Mouse (Mus musculus) midbrain, embryonic 16.5 days (tissue): ENCODE measurements at regions not wholly inside any gene's neighbourhood (a gene's known extent, or its start where the extent isn't known, plus 50 kb on each side); places are given as distances from the start of the nearest gene placed in this dataset.

ENCODE experiments used
- ATAC-seq: fragments of 200-750 bp; cut with Nextera tagmentation; 2 replicates; pipeline ENCODE4 v1.8.0; 2017; ENCODE audit warnings: moderate TSS enrichment
- H3K27ac ChIP-seq: fragments of 300-500 bp; sonication (generic); 2 replicates; pipeline ENCODE4 v1.5.1; 2014; ENCODE audit warnings: mild to moderate bottlenecking, low read length, mixed read lengths
- H3K27me3 ChIP-seq: fragments of 300-500 bp; sonication (generic); 2 replicates; pipeline ENCODE4 v1.6.1; 2014; ENCODE audit warnings: low read depth, low read length, mixed read lengths; ENCODE audit not compliant: control insufficient read depth, insufficient read depth
- H3K36me3 ChIP-seq: fragments of 300-500 bp; sonication (generic); 2 replicates; pipeline ENCODE4 v1.6.1; 2014; ENCODE audit warnings: mild to moderate bottlenecking, low read length, moderate library complexity, mixed read lengths; ENCODE audit not compliant: control insufficient read depth, insufficient read depth
- H3K4me1 ChIP-seq: fragments of 300-500 bp; sonication (generic); 2 replicates; pipeline ENCODE4 v1.6.1; 2014; ENCODE audit warnings: mild to moderate bottlenecking, low read length, mixed read lengths; ENCODE audit not compliant: control insufficient read depth, insufficient read depth
- H3K4me2 ChIP-seq: fragments of 300-500 bp; sonication (generic); 2 replicates; pipeline ENCODE4 v1.6.1; 2014; ENCODE audit warnings: mild to moderate bottlenecking, low read length, mixed read lengths
- H3K4me3 ChIP-seq: fragments of 300-500 bp; sonication (generic); 2 replicates; pipeline ENCODE4 v1.5.1; 2014; ENCODE audit warnings: low read depth, mild to moderate bottlenecking, low read length, moderate library complexity, mixed read lengths
- H3K9ac ChIP-seq: fragments of 300-500 bp; sonication (generic); 2 replicates; pipeline ENCODE4 v1.6.1; 2014; ENCODE audit warnings: low read depth, low read length, mixed read lengths
- H3K9me3 ChIP-seq: fragments of 300-500 bp; sonication (generic); replicated peaks from 2 replicates; pipeline ENCODE4 v1.6.1; 2014; ENCODE audit warnings: mild to moderate bottlenecking, low read length, mixed read lengths; ENCODE audit not compliant: control insufficient read depth, poor library complexity, severe bottlenecking
- WGBS: fragments of 180-500 bp; shearing (Covaris S2); extraction: QIAGEN DNeasy Blood & Tissue Kit; methylation state at CpG from one replicate; pipeline ENCODE4 v1.1.7; 2014; 5-methylcytosine and 5-hydroxymethylcytosine counted together

DNA sequence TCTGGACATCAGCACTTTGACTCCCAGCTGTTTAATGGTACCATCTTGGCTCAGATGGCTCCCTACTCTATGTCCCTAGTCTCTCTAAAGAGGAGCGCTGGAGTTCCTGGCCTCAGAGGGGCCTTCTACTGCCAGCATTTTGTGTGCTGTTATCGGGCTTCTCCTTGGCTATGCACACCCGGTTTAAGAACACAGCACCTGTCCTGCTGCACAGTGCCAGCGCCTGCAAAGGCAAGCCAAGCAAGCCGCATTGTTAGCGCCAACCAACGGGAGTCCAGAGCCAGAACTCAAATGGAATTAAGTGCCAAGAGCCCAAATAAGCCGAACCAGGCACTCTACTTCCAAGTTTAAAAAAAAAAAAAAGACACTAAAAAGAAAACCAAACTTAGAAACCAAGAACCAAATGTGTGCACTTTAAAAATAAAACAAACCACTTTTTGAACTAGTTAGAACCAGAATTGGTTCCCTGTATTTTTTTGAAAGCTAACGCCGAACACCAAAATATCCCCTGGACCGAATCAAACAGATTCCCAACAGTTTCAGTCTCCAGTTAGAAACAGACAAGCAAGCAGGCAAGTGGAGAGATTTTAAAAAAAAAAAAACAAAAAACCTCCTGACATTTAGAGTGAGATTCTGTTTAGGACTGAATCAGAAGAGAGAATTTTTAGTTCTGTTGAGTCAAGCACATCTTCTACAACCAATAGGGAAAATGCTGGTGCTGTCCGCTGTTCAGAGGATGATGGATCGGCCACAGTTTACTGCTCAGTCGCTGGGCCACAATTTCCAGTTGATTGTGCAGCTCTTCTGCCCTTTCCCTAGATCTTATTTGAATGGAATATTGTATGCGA lies 281.7 kb upstream of the Gm10131 start:
- WGBS = 76% methylated on average over 15 of the region's 15 CpGs
- Histone ChIP-seq H3K4me1 (peaks cover 28% of the 10 kb centered on the region), H3K4me2 (no peak overlapping the region), H3K27me3 (no peaks in the 10 kb centered on the region), H3K9me3 (no peaks in the 10 kb centered on the region), H3K27ac (peak overlapping the region; percentile 82), H3K4me3 (no peak overlapping the region), H3K9ac (no peak overlapping the region), H3K36me3 (no peaks in the 10 kb centered on the region)
- 0 out of 2 replicates have a peak, but pooled peaks have one; percentile 23 for ATAC-seq

DNA sequence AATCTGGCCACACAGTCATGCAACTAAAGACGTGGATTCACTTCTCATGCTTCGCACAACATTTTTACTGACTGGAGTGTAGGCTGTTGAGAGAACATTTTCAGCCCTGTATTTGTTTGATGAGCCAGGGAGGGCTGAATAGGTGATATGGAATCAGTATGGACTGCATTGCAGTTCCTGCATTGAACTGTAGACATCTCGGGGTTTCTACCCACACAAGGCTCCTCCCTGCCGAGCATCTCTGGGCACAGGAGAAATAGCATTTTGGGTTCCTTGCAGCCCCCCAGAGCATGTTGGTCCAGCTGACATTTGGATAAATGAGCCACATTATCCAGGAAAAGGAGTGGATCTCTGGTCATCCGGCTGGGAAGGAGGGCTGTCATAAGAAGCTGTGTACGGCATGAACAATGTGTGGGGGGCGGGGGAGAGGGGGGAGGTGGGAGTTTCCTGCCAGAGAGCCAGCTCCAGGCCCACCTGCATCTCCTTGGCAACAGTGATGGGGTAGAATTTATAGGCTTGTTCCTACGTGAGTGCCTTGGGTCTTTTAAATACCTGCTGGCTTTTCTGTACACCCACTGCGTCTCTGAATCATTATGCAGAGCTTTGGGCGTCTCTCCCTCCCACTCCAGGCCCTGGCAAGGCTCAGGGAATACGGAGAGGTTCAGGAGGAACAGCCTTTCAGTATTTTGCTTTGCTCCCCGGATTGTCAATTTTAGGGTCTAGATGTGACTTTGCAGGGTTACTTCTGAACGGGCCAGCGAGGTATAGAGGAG lies 280.9 kb upstream of the Gm10131 start:
- ATAC-seq = peak; percentile 88
- Histone ChIP-seq H3K36me3 (no peaks in the 10 kb centered on the region), H3K27me3 (no peaks in the 10 kb centered on the region), H3K27ac (peak overlapping the region; percentile 82), H3K4me3 (no peak overlapping the region), H3K4me1 (peaks cover 20% of the 10 kb centered on the region), H3K9ac (0 out of 2 replicates have a peak overlapping the region, but pooled peaks have one; percentile 17), H3K9me3 (no peaks in the 10 kb centered on the region), H3K4me2 (0 out of 2 replicates have a peak overlapping the region, but pooled peaks have one; percentile 18)
- 41% methylated on average over 14 of the region's 14 CpGs for WGBS

DNA sequence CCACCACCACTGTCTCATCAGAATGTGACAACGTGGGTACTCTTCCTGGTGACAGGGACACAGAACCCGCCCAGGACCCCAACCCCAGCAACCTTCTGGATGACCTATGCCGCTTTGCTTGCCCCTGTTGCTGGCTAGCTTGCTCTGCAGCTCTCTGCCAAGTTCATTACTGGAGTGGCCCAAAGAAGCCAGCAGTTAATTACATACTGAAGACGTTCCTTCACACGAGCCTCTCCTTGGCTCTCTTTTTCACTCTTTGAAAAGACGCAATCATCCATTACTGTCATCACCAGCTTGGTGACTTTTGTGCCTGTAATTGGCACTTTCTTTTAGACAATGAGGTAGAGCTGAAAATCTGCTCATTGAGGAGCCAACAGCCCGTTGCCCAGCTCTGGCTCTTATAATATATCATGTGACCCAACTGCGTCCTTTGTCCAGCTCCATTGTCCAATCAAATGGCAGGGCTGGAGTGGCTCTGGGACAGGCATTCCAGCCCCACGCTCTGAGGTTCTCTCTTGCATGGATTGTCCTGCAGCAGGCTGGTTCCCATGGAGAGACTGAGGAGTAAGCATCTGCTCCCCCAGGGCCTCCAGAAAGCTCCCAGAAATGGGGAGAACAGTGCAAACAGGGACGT lies 274.4 kb upstream of the Gm10131 start:
- Histone ChIP-seq H3K36me3 (no peaks in the 10 kb centered on the region), H3K4me2 (no peak overlapping the region), H3K27me3 (no peaks in the 10 kb centered on the region), H3K9ac (no peak overlapping the region), H3K27ac (no peak overlapping the region), H3K4me3 (no peak overlapping the region), H3K9me3 (no peaks in the 10 kb centered on the region), H3K4me1 (peaks cover 2% of the 10 kb centered on the region; the same call in 1 of the 2 replicates)
- no peak; the same call in 1 of the 2 replicates for ATAC-seq
- WGBS = 57% methylated on average over 10 of the region's 10 CpGs

DNA sequence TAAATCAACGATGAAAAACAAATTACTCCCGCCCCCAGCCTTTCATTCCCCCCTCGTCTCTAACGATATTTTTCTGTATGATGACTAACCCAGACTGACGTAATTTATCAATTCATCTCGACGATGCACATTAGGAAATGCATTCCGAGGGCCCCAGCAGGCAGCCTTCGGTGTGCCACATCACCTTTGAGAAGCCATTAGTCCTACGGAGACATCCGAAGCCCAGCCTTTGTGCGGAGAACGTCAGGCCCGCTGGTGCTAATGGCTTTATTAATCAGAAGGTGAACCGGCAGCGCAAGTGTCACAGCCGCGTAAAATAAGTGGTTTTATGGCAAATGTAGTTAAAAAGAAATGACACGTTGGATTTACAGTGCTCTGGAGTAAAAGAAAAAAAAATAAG lies 269.1 kb upstream of the Gm10131 start:
- no peak overlapping the region for H3K27ac ChIP-seq
- no peaks in the 10 kb centered on the region for H3K27me3 ChIP-seq
- no peak overlapping the region for H3K9ac ChIP-seq
- H3K4me1 ChIP-seq = peaks cover 9% of the 10 kb centered on the region
- peak overlapping the region; percentile 32; the same call in 1 of the 2 replicates for H3K4me2 ChIP-seq
- H3K9me3 ChIP-seq = no peaks in the 10 kb centered on the region
- 31% methylated on average over 19 of the region's 19 CpGs for WGBS
- ATAC-seq = no peak
- no peak overlapping the region for H3K4me3 ChIP-seq
- H3K36me3 ChIP-seq = no peaks in the 10 kb centered on the region

DNA sequence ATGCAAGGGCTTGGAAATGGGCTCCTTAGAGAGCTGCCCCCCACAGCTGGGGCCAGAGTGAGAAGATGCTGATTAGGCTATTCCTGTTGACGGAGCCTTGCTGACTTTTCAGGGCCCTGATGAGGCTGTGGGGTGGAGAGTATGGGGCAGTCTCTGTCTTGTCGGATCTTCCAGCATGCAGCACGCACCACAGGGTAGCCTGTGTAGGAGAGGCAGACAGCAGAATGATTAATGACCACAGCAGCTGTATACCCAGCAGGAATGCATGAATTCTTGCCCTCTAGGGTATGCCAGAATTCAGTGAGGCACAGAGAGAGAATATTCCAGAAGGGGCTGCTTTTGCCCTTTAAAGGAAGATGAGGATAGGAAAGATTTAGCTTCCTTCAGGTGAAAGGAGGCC lies 265.6 kb upstream of the Gm10131 start:
- WGBS = 27% methylated on average over 3 of the region's 3 CpGs
- Histone ChIP-seq H3K9me3 (no peaks in the 10 kb centered on the region), H3K4me1 (peaks cover 17% of the 10 kb centered on the region), H3K4me2 (no peak overlapping the region), H3K9ac (no peak overlapping the region), H3K36me3 (no peaks in the 10 kb centered on the region), H3K4me3 (no peak overlapping the region), H3K27me3 (no peaks in the 10 kb centered on the region), H3K27ac (0 out of 2 replicates have a peak overlapping the region, but pooled peaks have one; percentile 13)
- 0 out of 2 replicates have a peak, but pooled peaks have one; percentile 19 for ATAC-seq

DNA sequence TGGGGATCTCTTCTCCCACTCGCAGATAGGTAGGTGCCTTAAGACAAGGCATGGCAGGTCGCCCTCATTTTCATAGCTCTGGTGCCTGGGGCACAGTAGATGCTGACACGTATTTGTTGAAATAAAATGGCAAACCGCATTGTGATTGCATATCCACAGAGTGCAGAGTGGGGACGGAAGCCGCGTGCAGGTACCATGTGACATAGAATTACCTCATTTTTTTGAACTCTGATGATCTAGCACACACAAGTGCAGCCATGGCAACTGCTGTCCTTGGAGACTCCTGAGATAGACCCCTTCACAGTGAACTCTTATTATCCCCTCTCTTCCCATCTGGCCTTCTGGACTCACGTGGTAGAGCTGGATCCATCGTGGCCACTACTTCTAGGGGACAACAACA lies 262.7 kb upstream of the Gm10131 start:
- ATAC-seq = no peak
- Histone ChIP-seq H3K9me3 (no peaks in the 10 kb centered on the region), H3K27ac (no peak overlapping the region), H3K4me2 (no peak overlapping the region), H3K27me3 (no peaks in the 10 kb centered on the region), H3K4me1 (peaks cover 17% of the 10 kb centered on the region), H3K36me3 (no peaks in the 10 kb centered on the region), H3K9ac (no peak overlapping the region), H3K4me3 (no peak overlapping the region)
- 82% methylated on average over 9 of the region's 9 CpGs for WGBS

DNA sequence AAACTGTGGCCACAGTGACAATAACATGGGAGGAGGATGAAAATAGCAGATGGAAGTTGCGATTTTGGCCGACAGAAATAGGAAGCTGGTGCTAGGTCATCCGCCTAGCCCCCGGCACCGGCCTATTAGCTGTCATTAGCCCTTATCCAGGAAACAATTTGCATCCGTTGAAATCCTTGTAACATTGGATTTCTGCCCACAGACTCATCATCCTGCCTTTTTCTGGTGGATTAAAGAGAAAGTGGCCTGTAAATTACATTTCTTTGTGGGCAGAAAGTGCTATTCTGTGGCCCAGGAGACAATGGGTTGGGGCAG lies 261.1 kb upstream of the Gm10131 start:
- Histone ChIP-seq H3K27me3 (no peaks in the 10 kb centered on the region), H3K4me2 (no peak overlapping the region), H3K9me3 (no peaks in the 10 kb centered on the region), H3K4me3 (no peak overlapping the region), H3K27ac (no peak overlapping the region), H3K36me3 (no peaks in the 10 kb centered on the region), H3K9ac (no peak overlapping the region), H3K4me1 (peaks cover 17% of the 10 kb centered on the region)
- no peak for ATAC-seq
- WGBS = 44% methylated on average over 6 of the region's 6 CpGs

DNA sequence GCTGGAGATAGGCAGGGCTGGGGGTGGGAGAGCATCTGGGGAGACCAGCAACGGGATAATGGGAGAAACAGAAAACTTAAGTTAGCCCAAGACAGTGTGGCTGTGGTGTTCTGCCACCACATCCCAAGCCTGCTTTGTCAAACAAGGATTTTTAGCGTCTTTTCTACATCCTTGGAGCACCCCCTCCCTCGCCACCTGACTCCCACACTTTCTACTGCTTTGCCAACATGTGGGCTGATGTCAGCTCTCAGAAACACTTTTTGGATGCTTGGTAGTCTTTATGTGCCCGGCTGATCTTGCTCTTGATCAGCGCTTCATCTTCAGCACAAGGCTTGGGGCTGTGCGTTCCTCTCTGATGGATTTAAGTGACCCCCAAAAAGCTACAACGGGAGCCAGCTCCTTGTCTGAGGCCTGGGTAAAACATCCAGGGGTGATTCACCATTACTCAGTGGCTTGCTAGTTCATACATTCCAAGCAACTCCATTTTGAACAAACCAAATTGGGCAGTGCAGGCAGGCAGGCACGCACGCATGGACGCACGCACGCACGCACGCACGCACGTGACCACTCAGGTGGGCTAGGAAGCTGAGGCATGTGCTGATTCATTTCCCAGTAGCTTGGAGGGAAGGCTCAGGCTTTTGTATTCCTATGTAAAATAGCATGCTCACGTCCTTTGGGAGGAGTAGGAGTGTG lies 260.6 kb upstream of the Gm10131 start:
- Histone ChIP-seq H3K9ac (no peak overlapping the region), H3K4me3 (no peak overlapping the region), H3K27ac (peak overlapping the region; percentile 44; the same call in 1 of the 2 replicates)

More for the DNA sequence above, 260.6 kb upstream of the Gm10131 start:
- no peaks in the 10 kb centered on the region for H3K27me3 ChIP-seq
- 0 out of 2 replicates have a peak, but pooled peaks have one; percentile 29 for ATAC-seq
- H3K4me1 ChIP-seq = peaks cover 17% of the 10 kb centered on the region
- WGBS = 74% methylated on average over 17 of the region's 17 CpGs
- no peak overlapping the region for H3K4me2 ChIP-seq
- H3K9me3 ChIP-seq = no peaks in the 10 kb centered on the region
- H3K36me3 ChIP-seq = no peaks in the 10 kb centered on the region
